Mouse (Mus musculus): ENCODE data around the gene Rmnd1. TPM values are rescaled to one million over a fixed set of nuclear protein-coding genes. Genes with fewer than 3 reads are reported as not detected.
A peak's percentile ranks its signal among the peaks of the same experiment; 100 is the strongest.

Gene Rmnd1
- total RNA-seq, 2 experiments from 2014 or later, result 52.3 to 58.5 TPM

DNA sequence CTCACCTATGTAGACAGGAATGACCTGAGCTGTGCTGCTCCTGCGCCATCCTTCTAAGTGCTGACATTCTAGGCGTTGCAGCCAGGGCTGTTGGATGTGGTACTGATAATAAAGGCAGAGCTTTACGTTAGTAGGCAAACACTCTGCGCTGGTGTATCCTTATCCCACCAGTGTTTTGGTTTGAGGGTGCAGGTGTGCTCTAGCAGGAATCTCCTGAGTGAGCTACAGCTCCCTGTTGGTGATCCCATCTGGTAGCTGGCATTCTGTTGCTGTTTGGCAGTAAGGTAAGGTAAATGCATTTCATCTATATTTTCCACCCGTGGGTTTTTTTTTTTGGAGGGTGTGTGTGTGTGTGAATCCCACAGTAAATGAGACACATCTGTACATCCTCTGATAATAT lies 34.1 kb downstream of the Rmnd1 start:
- intact Hi-C loops (cut with DNase I), result no loop called here

DNA sequence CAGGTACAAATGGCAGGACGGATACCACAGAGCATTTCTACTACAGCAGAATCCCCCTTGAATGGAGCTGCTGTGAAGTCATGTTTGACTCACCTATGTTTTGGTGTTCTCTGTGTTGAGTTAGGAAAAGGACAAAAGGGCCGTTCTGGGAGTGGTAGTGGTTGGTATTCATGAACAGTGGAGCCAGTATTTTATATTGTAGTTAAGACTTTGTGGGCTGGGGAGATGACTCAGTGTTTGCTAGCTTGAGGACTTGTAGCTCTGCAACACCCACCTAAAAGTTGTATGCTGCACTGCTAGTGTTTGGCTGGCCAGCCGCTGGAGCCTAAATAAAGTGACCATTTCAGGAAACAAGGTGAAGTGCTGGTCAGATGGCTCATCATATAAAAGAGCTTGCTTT lies 36.9 kb downstream of the Rmnd1 start:
- DNase-seq (ENCODE audit: low spot score), result no peak

More for the DNA sequence above, 34.1 kb downstream of the Rmnd1 start:
- DNase-seq (ENCODE audit: low spot score), result no peak

GRCm38 (mm10) chr10:4391851-4392250 lies 40.3 kb downstream of the Rmnd1 start:
- no peak for DNase-seq (ENCODE audit: low spot score)
- intact Hi-C loops (cut with DNase I), result loop anchor here (2.0 kb wide), 1 partner anchor 37 kb away; no protein-coding TSS in a partner anchor

More for the DNA sequence above, 36.9 kb downstream of the Rmnd1 start:
- intact Hi-C loops (cut with DNase I), result no loop called here

GRCm38 (mm10) chr10:4391076-4391475 lies 41.1 kb downstream of the Rmnd1 start:
- intact Hi-C loops (cut with DNase I), result loop anchor here (2.0 kb wide), 1 partner anchor 38 kb away; no protein-coding TSS in a partner anchor
- DNase-seq (ENCODE audit: low spot score), result no peak

DNA sequence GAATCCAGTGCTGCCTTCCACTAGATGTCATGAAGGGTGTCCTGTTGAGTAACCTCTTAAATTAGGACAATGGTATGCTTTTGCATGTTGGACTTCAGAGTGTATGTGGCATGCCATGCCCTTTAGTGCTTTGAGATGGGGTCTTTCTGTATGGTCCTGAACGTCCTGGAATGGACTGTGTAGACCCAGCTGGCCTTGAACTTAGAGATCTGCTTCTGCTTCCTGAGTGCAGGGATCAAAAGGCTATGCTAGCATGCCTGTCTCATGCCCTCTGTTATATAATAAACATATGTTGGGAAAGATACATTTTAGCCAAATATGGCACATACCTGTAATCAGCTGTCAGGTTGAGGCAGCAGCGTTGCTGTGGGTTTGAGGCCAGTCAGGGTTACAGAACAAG lies 41.6 kb downstream of the Rmnd1 start:
- intact Hi-C loops (cut with DNase I), result loop anchor here (2.0 kb wide), 1 partner anchor 38 kb away; no protein-coding TSS in a partner anchor
- no peak for DNase-seq (ENCODE audit: low spot score)

GRCm38 (mm10) chr10:4389461-4390112 lies 42.6 kb downstream of the Rmnd1 start:
- intact Hi-C loops (cut with DNase I), result loop anchor here (2.0 kb wide), 1 partner anchor 39 kb away; no protein-coding TSS in a partner anchor
- no peak for DNase-seq (ENCODE audit: low spot score)

DNA sequence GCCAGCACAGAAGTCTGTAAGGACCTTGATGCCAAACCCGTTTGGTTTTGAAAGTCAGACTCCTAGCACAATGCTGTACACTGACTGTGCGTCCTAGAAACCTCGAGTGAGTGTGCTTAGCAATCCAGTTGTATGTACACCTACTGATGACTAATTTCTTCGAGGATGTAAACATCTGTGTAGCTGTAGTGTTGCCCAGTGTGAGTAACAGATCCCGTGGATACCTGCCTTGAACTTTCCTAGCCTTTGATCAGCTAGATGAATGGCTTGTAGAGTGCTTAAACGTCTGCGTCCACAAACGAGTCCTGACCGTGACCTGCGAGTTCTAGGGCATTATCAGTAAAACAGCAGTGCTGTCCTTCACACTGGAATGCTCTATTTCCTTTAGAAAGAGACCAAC lies 43.2 kb downstream of the Rmnd1 start:
- no peak for DNase-seq (ENCODE audit: low spot score)
- intact Hi-C loops (cut with DNase I), result no loop called here

DNA sequence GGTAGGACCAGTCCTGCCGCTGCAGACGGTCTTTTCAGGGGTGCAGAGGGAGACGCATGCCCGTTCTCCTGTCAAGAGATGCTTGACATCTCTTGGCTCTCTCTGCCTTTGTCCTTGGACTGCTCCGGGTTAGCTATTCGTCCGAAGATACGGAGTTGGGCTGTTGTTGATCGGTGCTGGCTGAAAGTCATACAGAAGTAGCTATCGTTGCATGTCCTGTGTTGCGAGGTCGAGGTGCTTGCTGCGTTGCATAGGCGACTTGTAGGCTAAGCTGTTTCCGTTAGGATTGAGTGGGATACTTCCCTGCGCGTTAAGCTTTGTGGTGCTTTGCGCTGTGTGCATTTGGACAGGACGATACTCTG lies 43.8 kb downstream of the Rmnd1 start:
- DNase-seq (ENCODE audit: low spot score), result no peak
- intact Hi-C loops (cut with DNase I), result no loop called here

DNA sequence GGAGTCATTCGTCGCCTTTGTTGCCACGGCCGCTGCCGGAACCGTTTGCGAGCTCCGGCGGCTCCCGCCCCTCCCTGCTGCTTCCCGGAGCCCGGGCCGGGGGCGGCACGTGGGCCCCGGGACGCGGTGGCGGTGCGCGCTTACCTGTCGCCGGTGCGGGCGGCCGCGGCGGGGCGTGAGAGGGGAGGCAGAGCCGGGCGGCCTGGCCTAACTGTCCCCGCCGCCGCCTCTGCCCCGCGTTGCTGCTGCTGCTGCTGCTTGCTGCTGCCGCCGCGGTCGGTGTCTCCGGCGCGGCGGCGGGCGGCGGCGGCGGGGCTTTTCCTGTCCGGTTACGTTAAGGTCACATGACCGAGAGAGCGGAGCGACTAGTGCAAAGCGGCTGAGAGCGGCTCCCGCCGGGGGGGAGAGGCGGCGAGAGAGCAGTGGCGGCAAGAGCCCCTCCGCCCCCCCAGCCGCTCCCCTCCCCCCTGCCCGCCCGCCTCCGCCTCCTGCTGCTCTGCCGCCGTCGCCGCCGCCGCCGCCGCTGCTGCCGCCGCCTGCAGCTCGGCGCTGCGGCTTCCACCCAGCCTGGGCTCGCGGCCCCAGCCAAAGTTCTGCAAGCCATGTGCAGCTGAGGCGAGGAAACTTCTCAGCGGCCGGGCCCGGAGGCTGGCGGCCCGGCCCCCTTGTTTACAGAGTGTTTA lies 44.3 kb downstream of the Rmnd1 start, which contains the start of gene Zbtb2:
TSS of gene Zbtb2 (minus strand) at position 408 of the 683 bp plus-strand sequence.
- intact Hi-C loops (cut with DNase I), result loop anchor here (1.0 kb wide), 1 partner anchor 44 kb away; the partner anchor contains the start of genes Armt1 and Rmnd1
- DNase-seq (ENCODE audit: low spot score), result peak; percentile 40

DNA sequence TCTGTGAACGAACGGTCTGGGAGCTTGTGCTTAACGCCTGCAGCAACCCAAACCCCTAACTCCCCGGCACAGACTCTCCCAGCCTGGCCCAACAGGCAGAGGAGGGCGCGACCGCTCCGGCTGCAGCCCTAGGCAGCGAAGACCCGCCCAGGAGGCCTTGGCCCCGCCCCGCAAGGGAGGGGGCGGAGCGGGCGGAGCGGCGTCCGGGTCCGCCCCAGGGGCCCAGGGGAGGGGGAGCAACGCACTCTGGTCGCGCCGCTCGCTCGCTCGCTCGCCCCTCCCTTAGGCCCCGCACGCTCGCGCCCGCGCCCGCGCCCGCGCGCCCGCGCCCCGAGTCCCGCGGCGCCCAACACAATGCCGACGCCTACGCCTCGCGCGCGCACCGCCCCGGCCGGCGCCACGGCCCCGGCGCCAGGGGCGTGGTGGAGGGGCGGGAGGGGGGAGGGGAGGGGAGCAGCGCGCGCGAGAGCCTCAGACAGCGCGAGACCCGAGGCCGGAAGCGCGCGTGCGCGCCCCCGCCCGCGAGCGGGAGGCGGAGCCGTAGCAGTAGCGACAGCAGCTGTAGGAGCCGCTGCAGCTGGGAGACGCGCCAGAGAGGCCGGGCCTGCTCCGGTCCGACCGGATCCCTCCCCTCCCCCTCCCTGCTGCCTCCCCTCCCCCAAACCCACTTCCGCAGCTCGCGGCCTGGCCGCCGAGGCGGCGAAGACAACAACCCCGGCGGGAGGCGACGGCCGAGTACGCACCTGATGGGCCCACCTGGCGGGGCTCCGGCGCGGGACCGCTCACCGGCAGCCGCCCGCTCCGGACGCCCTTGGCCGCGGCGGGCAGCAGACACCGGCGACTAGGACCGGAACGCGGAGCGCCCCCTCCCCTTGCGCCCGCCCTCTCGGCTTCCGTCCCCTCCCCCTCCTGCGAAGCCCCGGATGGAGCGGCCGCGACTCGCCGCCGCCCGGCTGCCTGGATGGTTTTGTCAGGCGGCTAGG lies 45.3 kb downstream of the Rmnd1 start:
- intact Hi-C loops (cut with DNase I), result loop anchor here (1.0 kb wide), 1 partner anchor 45 kb away; the partner anchor contains the start of genes Armt1 and Rmnd1

DNA sequence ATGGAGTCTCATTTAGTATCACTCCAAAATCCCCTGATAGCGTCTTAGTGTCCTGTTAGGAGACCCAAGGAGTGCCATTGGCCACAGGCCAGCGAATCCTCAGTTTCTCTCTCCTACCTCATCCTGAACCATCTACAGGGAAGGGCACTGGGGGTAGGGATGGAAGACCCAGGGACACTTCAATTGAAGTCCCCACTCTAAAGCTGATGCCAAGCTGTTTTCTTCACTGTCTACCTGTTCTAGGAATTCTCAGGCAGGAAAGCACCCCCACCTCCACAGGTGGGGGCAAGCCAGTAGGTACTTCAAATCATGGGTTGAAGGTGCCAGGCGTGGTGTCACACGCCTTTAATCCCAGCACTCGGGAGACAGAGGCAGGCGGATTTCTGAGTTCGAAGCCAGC lies 47.9 kb downstream of the Rmnd1 start:
- no peak for DNase-seq (ENCODE audit: low spot score)
- intact Hi-C loops (cut with DNase I), result no loop called here

More for the DNA sequence above, 45.3 kb downstream of the Rmnd1 start:
- DNase-seq (ENCODE audit: low spot score), result peak; percentile 92

DNA sequence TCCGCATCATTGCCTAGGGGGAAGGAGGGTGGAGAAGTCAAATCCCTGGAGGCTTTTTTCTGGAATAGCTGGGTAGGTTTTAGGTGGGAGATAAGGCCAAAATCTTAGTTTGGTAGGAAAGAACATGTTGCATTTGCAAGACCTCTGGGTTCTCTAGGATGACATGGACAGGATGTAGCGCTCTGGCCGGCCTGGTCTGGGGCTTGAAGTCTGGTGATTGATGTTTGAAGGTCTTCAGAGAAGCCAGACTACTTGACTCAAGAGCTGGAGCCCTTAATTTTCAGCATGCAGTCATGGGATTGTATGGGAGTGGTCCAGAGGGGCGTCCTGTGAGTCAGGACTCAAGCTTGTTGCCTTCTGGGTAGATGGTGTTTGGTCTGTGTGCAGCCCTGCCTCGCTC lies 51.4 kb downstream of the Rmnd1 start:
- no peak for DNase-seq (ENCODE audit: low spot score)
- intact Hi-C loops (cut with DNase I), result no loop called here

DNA sequence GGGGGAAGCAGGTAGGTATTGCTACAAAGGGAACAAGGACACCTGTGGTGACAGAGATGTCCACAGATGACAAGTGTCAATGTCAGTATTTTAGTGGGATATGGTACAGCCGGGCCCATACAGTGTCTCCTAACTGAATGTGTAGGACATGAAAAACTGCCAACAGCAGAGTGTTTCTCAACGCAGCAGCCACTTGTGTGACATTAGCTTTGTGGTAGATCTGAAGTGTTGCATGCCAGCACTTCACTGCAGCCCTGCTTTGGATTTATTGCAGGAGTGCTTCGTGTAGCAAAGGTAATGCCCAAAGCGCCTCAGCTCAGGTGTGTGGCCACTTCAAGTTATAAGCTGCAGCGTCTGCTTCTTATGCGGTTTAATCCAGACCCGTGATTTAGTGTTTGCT lies 55.3 kb downstream of the Rmnd1 start:
- intact Hi-C loops (cut with DNase I), result no loop called here
- no peak for DNase-seq (ENCODE audit: low spot score)

DNA sequence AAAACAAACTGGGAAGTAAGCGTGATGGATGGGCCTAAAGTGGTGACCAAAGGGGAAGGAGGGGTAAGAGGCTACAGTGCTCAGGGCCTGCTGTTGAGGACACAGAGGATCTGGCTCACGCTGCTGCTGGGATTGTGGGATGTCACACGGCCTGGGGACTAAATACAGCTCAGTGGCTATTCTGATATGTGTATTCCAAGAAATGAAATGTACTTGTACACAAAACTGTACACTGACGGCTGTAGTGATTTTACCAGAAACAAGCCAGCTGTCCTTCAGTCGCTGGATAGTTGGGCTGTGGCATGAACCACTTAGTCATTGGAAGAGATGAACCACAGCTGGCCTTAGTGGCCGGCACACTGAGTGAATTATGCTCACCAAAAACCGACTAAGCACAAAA lies 55.7 kb downstream of the Rmnd1 start:
- no peak for DNase-seq (ENCODE audit: low spot score)

GRCm38 (mm10) chr10:4375267-4375666 lies 56.9 kb downstream of the Rmnd1 start:
- intact Hi-C loops (cut with DNase I), result no loop called here
- no peak for DNase-seq (ENCODE audit: low spot score)

More for the DNA sequence above, 55.7 kb downstream of the Rmnd1 start:
- intact Hi-C loops (cut with DNase I), result no loop called here

DNA sequence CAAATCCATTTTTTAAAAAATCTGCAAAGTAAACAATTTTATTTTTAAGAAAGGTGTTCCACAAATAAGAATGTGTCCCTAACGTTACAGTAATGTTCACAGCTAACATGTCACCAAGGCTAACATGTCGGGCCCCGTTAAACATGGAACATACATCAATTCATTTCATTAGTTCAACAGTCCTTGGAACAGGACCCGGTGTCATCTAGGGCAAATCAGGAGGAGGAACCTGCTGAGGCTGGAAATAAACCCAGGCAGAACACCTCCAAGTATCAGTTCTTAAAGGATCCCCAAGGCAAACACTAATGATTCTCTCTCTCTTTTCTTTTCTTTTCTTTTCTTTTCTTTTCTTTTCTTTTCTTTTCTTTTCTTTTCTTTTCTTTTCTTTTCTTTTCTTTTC lies 57.5 kb downstream of the Rmnd1 start:
- intact Hi-C loops (cut with DNase I), result loop anchor here (5.0 kb wide), 1 partner anchor 377 kb away; no protein-coding TSS in a partner anchor

DNA sequence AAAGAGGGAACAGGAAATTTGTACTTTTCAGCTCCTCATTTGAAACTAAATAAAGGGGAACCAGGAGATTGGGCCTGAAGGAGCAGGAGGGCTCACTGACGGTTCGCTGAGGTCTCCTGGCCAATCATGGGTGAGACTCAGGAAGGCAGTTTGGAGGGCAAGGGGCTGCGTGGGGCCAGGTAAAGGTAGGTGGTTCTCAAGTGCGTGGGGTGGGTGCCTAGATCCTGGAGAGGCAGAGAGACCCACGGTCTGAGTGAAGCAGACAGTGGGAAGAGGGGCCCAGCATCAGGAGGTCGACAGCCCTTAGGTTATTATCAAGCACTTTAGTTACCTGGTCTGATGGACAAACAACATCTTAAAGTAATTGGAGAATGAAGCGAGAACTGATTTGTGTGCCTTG lies 57.9 kb downstream of the Rmnd1 start:
- intact Hi-C loops (cut with DNase I), result loop anchor here (5.0 kb wide), 1 partner anchor 377 kb away; no protein-coding TSS in a partner anchor
- no peak for DNase-seq (ENCODE audit: low spot score)

More for the DNA sequence above, 57.5 kb downstream of the Rmnd1 start:
- DNase-seq (ENCODE audit: low spot score), result no peak

GRCm38 (mm10) chr10:4373558-4373957 lies 58.6 kb downstream of the Rmnd1 start:
- no peak for DNase-seq (ENCODE audit: low spot score)
- intact Hi-C loops (cut with DNase I), result loop anchor here (5.0 kb wide), 1 partner anchor 376 kb away; no protein-coding TSS in a partner anchor

- no peak for DNase-seq (ENCODE audit: low spot score)
- intact Hi-C loops (cut with DNase I), result loop anchor here (5.0 kb wide), 1 partner anchor 375 kb away; no protein-coding TSS in a partner anchor
Measured at GRCm38 (mm10) chr10:4372011-4372410, 60.2 kb downstream of the Rmnd1 start.

DNA sequence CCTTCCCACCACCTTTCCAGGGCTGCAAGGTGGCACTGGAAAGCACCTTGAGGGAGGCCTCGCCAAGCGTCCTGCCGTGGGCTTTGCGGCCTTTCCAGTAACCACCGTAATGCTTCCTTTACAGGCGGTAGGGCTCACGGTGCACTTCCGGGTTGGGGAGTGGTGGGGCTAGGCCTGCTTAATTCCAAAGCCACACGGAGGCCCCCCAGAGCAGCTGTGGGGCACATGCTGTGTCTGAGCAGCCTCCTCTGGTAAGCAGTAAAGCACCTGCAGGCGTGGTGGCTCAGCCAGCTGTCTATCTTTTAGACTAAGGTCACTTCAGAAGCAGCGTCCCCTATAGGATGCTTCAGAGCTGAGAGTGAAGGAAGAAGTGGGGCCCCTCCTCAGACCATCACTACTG lies 62.1 kb downstream of the Rmnd1 start:
- intact Hi-C loops (cut with DNase I), result loop anchor here (5.0 kb wide), 1 partner anchor 373 kb away; no protein-coding TSS in a partner anchor
- DNase-seq (ENCODE audit: low spot score), result no peak
